Mouse (Mus musculus) liver, adult 2 months (tissue): ENCODE results near the gene Zfp148.

Experiments
- CTCF ChIP-seq: fragments of 200-500 bp; IDR thresholded peaks from 2 replicates; pipeline ENCODE4 v1.5.1; 2011; ENCODE audit warnings: low read depth, low read length, control low read depth
- POLR2A ChIP-seq: fragments of 200-500 bp; IDR thresholded peaks from 2 replicates; pipeline ENCODE4 v1.6.1; 2011; ENCODE audit warnings: low read length, control low read depth; ENCODE audit not compliant: insufficient read depth; ENCODE audit errors: extremely low read depth

DNA sequence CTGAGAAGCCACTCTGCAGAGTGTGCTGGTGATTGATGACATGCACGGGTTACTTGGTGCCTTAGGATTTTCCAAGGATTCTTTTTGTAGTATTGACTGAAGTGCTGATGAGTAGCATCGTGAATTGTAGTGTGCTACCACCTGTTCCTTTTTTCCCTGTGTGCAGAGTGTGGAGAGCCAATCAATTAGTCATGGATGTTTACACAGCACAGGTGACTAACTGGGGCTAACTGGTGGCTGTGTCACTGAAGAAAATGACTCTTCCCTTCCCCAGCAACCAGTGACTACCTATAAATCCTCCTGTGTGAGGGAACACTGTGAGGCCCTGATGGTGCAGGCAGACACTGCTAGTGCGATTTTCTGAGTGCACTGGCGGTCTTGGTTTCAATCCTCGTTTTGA is 66.2 kb downstream of the Zfp148 start:
- TF ChIP-seq POLR2A (no peak), CTCF (no peak)
